Mouse (Mus musculus): ENCODE data around the gene Tns1. TPM values are rescaled to one million over a fixed set of nuclear protein-coding genes. Genes with fewer than 3 reads are reported as not detected.

Gene Tns1
- polyA plus RNA-seq, 1 experiment from 2014 or later = 15.6 TPM

DNA sequence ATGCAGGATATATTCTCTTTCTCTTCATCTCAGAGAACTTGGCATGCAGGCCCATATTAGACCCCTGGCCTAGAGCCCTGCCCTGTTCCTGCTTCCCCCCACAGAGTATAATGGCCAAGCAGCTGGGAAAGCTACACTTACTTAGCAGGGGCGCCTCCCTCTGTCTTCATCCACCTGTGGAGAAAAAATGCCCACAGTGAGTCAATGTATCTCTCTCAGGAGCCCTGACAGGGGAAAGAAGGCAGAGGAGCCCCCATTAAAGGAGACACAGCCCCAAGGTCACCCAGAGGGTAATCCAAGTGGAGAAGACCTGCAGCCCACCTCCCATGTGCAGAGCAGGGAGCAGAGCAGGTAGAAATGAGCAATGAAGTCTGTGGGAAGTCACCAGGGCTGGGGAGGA lies 208.0 kb downstream of the Tns1 start:
- WGBS = 76% methylated on average over 1 of the region's 1 CpGs
- H3K9me3 ChIP-seq (ENCODE audit: control insufficient read depth, low read length) = no peaks in the 10 kb centered on the region

DNA sequence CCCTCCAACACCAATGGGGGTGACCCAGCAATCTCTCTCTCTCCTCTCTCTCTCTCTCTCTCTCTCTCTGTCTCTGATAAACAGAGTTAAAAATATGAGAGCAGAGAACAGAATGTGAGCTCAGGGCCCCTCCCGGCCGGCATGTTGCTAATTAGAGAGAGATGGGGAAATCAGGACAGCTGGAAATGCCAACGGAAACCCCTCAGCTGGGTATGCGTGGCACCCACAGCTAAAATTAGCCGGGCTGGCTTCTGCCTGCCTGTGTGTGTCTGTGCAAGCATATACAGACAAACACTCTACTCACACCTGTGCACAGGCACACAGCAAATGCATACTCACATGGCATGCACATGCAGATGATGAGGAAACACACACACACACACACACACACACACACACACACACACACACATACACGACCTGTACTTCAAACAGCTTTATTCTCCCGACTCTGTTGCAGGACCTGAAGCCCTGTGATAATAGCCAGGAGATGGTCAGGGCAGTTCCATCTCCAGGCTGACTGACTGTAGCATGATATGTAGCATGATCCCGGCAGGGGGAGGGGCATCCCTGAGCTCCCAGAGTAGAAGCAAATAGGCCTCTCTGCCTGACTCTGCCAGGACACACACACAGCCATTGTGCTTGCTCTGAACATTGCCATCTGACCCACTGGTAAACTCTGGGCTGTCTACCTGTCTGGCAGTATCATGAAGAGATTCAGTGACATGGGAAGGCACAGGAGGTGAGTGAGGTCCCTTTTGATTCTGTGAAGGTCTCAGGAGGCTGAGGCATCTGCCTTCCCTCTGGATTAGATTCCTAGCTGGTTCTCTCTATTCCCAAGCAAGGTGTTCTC lies 208.8 kb downstream of the Tns1 start:
- 73% methylated on average over 8 of the region's 8 CpGs for WGBS
- H3K36me3 ChIP-seq (ENCODE audit: control insufficient read depth, insufficient read depth, low read length) = no peaks in the 10 kb centered on the region
- no peak overlapping the region for H3K4me3 ChIP-seq (ENCODE audit: low read depth, low read length)
- no peak overlapping the region for H3K27ac ChIP-seq (ENCODE audit: low read depth, low read length)
- no peak overlapping the region for H3K4me2 ChIP-seq (ENCODE audit: low read depth, low read length, severe bottlenecking)
- ATAC-seq (replicated peaks; ENCODE audit: low FRiP score) = no peak
- H3K27me3 ChIP-seq (ENCODE audit: control insufficient read depth, insufficient read depth, low read length) = no peaks in the 10 kb centered on the region
- no peaks in the 10 kb centered on the region for H3K9me3 ChIP-seq (ENCODE audit: control insufficient read depth, low read length)
- DNase-seq (ENCODE audit: low spot score) = no peak
- H3K4me1 ChIP-seq (replicated peaks; ENCODE audit: control insufficient read depth, insufficient read depth, low read length) = no peaks in the 10 kb centered on the region
- no peak overlapping the region for H3K9ac ChIP-seq (ENCODE audit: low read length)

More for the DNA sequence above, 208.0 kb downstream of the Tns1 start:
- Histone ChIP-seq H3K27ac (ENCODE audit: low read depth, low read length) (no peak overlapping the region), H3K27me3 (ENCODE audit: control insufficient read depth, insufficient read depth, low read length) (no peaks in the 10 kb centered on the region), H3K4me2 (ENCODE audit: low read depth, low read length, severe bottlenecking) (no peak overlapping the region), H3K4me3 (ENCODE audit: low read depth, low read length) (no peak overlapping the region), H3K9ac (ENCODE audit: low read length) (no peak overlapping the region), H3K36me3 (ENCODE audit: control insufficient read depth, insufficient read depth, low read length) (no peaks in the 10 kb centered on the region), H3K4me1 (replicated peaks; ENCODE audit: control insufficient read depth, insufficient read depth, low read length) (no peaks in the 10 kb centered on the region)
- DNase-seq (ENCODE audit: low spot score) = no peak
- no peak for ATAC-seq (replicated peaks; ENCODE audit: low FRiP score)

DNA sequence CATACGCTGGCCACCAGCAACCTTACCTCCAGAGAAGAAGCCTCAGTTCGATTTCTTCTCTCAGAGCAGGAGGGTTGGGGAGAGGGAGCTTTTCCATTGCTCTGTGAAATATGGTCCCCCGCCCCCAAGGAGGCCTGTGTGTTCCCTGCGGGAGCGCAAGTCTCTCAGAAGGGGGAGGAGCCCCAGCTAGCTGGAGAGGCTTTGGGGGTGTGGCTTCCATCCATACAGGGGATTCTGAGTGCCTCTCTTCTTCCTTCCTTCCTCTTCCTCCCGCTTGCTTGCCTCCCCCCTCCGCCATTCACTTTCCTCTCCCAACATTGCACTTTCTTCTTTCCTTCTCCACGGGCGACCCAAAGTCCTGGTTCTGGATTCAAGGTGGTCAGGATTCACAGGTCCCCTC lies 210.2 kb downstream of the Tns1 start:
- no peaks in the 10 kb centered on the region for H3K9me3 ChIP-seq (ENCODE audit: control insufficient read depth, low read length)
- no peak for DNase-seq (ENCODE audit: low spot score)
- no peak overlapping the region for H3K27ac ChIP-seq (ENCODE audit: low read depth, low read length)
- no peak overlapping the region for H3K9ac ChIP-seq (ENCODE audit: low read length)
- H3K4me1 ChIP-seq (replicated peaks; ENCODE audit: control insufficient read depth, insufficient read depth, low read length) = no peaks in the 10 kb centered on the region
- H3K4me2 ChIP-seq (ENCODE audit: low read depth, low read length, severe bottlenecking) = 0 out of 2 replicates have a peak overlapping the region, but pooled peaks have one; percentile 5
- H3K36me3 ChIP-seq (ENCODE audit: control insufficient read depth, insufficient read depth, low read length) = no peaks in the 10 kb centered on the region
- 0 out of 2 replicates have a peak, but pooled peaks have one; percentile 24 for ATAC-seq (replicated peaks; ENCODE audit: low FRiP score)
- WGBS = 25% methylated on average over 9 of the region's 9 CpGs
- no peaks in the 10 kb centered on the region for H3K27me3 ChIP-seq (ENCODE audit: control insufficient read depth, insufficient read depth, low read length)
- no peak overlapping the region for H3K4me3 ChIP-seq (ENCODE audit: low read depth, low read length)

DNA sequence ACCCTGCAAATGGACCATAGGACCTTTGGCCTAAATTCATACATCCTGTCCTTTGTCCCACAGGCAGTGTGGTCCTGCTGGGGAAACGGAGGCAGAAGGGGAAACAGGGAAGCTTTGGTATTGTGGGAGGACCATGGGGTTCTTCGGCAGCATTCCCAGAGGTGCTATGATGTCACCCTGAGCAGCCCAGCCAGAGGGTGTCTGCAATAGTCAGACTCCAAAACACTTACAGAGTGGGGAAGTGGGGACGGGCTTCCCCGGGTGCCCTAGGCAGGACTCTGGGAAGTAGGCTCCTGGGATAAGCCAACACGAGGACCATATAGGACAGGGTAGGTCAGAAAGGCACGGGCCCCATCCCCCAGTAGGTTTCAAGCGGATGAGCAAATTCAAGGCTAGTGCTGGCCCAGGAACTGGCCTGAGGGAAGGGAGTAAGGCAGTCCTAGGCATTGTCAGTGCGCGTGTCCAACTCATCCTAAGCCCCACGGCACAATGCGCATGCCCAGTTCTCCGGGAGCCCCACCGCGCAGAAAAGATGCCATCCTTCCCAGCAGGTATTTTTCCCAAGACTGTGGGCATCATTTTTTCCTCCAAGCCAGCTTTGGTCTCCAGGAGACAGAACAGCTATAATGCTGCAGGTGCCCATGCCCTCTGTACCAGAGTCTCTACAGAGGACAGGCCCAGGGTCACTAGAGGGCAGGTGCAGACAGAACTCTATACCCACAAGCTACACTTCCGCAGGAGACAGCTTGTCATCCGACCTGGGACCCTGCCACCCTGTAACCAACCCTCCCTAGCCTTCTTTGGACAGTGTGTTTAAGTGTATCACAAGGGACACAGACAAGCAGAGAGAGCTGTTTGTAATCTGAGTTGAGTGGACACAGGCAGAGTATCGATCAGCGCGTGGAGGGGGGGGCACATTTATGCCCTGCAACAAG lies 210.9 kb downstream of the Tns1 start:
- Histone ChIP-seq H3K9ac (ENCODE audit: low read length) (no peak overlapping the region), H3K27me3 (ENCODE audit: control insufficient read depth, insufficient read depth, low read length) (no peaks in the 10 kb centered on the region), H3K36me3 (ENCODE audit: control insufficient read depth, insufficient read depth, low read length) (no peaks in the 10 kb centered on the region), H3K4me1 (replicated peaks; ENCODE audit: control insufficient read depth, insufficient read depth, low read length) (no peaks in the 10 kb centered on the region), H3K27ac (ENCODE audit: low read depth, low read length) (no peak overlapping the region), H3K9me3 (ENCODE audit: control insufficient read depth, low read length) (no peaks in the 10 kb centered on the region), H3K4me3 (ENCODE audit: low read depth, low read length) (no peak overlapping the region), H3K4me2 (ENCODE audit: low read depth, low read length, severe bottlenecking) (no peak overlapping the region)
- ATAC-seq (replicated peaks; ENCODE audit: low FRiP score) (no peak), DNase-seq (ENCODE audit: low spot score) (no peak)
- WGBS = 76% methylated on average over 19 of the region's 19 CpGs

DNA sequence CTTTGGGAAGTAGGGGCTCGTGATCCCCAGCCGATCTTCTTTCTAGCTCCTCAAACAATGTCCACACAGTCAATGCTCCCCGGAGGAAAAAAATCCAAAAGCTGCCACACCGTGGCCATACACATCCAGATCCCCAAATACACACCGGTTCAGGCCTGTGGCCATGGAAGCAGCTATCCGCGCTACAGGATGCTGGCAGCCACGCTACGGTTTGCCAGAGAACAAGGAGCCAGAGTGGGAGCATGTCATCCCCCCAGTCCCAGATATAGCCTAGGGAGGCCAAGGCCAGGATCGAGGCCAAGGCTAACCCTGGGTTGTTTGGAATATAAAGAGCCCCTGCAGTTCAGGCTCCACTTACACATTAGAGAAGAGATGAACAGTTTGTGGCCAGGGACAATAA lies 211.8 kb downstream of the Tns1 start:
- DNase-seq (ENCODE audit: low spot score) = no peak
- Histone ChIP-seq H3K27me3 (ENCODE audit: control insufficient read depth, insufficient read depth, low read length) (no peaks in the 10 kb centered on the region), H3K4me2 (ENCODE audit: low read depth, low read length, severe bottlenecking) (no peak overlapping the region), H3K4me1 (replicated peaks; ENCODE audit: control insufficient read depth, insufficient read depth, low read length) (no peaks in the 10 kb centered on the region), H3K9me3 (ENCODE audit: control insufficient read depth, low read length) (no peaks in the 10 kb centered on the region), H3K27ac (ENCODE audit: low read depth, low read length) (no peak overlapping the region), H3K9ac (ENCODE audit: low read length) (no peak overlapping the region), H3K36me3 (ENCODE audit: control insufficient read depth, insufficient read depth, low read length) (no peaks in the 10 kb centered on the region), H3K4me3 (ENCODE audit: low read depth, low read length) (no peak overlapping the region)
- ATAC-seq (replicated peaks; ENCODE audit: low FRiP score) = no peak
- WGBS = 86% methylated on average over 10 of the region's 10 CpGs

DNA sequence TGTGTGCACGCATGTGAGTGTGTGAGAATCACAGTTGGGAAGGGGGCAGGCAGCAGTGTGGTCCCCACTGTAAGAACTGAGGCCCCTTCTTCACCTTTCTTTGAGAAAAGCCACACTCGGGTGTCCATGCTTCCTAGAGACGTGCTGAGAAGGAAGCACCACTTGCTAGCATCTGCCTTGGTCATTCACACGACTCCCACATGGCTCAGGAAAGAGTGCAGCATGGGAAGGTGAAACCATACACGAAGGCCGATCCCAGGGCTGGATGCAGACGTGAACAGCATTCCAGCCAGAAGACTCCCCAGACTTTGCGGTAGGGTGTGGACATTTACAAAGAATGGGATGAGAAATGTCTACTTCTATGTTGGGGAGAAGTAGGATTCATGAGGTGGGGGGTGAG lies 212.3 kb downstream of the Tns1 start:
- Histone ChIP-seq H3K9me3 (ENCODE audit: control insufficient read depth, low read length) (no peaks in the 10 kb centered on the region), H3K9ac (ENCODE audit: low read length) (no peak overlapping the region), H3K4me3 (ENCODE audit: low read depth, low read length) (no peak overlapping the region), H3K27ac (ENCODE audit: low read depth, low read length) (no peak overlapping the region), H3K4me1 (replicated peaks; ENCODE audit: control insufficient read depth, insufficient read depth, low read length) (no peaks in the 10 kb centered on the region), H3K4me2 (ENCODE audit: low read depth, low read length, severe bottlenecking) (no peak overlapping the region), H3K36me3 (ENCODE audit: control insufficient read depth, insufficient read depth, low read length) (no peaks in the 10 kb centered on the region), H3K27me3 (ENCODE audit: control insufficient read depth, insufficient read depth, low read length) (no peaks in the 10 kb centered on the region)
- ATAC-seq (replicated peaks; ENCODE audit: low FRiP score) (no peak), DNase-seq (ENCODE audit: low spot score) (no peak)
- WGBS = 91% methylated on average over 8 of the region's 8 CpGs

DNA sequence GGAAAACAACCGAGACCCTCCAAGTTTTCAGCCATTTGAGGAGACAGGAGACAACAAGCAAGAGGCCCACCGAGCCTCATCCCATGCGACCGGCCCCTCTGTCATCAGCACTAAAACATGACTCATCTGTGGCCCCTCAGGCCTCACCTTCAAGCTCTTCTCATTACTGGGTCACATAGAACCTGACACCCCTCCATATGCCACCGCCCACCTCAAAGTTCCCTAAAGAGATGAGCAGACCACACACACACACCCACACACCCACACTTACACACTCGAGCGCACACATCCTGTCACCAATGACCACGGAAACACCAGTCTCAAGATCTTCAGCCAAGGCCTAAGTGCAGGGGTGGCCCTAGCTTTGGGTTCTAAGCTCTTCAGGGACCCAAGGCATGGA lies 213.5 kb downstream of the Tns1 start:
- Histone ChIP-seq H3K9ac (ENCODE audit: low read length) (no peak overlapping the region), H3K4me2 (ENCODE audit: low read depth, low read length, severe bottlenecking) (no peak overlapping the region), H3K4me3 (ENCODE audit: low read depth, low read length) (no peak overlapping the region), H3K36me3 (ENCODE audit: control insufficient read depth, insufficient read depth, low read length) (no peaks in the 10 kb centered on the region), H3K27me3 (ENCODE audit: control insufficient read depth, insufficient read depth, low read length) (no peaks in the 10 kb centered on the region), H3K27ac (ENCODE audit: low read depth, low read length) (no peak overlapping the region), H3K9me3 (ENCODE audit: control insufficient read depth, low read length) (no peaks in the 10 kb centered on the region), H3K4me1 (replicated peaks; ENCODE audit: control insufficient read depth, insufficient read depth, low read length) (no peaks in the 10 kb centered on the region)
- DNase-seq (ENCODE audit: low spot score) = no peak
- WGBS = 88% methylated on average over 8 of the region's 8 CpGs
- ATAC-seq (replicated peaks; ENCODE audit: low FRiP score) = no peak

DNA sequence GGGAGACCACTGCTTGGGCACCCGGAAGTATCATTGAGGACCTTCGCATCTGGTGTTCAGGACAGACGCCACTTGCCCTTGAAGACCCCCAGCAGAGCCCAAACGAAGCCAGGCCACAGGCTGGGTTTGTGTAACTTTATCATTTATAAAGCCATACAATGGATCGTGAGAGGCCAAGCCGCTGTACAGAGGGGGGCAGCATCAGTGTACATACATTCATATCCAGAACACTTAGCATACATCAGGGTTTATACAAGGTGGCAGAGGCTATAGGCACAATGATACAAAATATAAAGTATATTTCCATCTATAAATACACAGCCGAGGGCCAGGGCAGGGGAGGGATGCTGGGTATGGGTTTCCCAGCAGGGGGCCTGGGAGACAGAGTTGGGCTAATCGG lies 214.1 kb downstream of the Tns1 start:
- H3K36me3 ChIP-seq (ENCODE audit: control insufficient read depth, insufficient read depth, low read length) = no peaks in the 10 kb centered on the region
- H3K4me2 ChIP-seq (ENCODE audit: low read depth, low read length, severe bottlenecking) = no peak overlapping the region
- H3K4me1 ChIP-seq (replicated peaks; ENCODE audit: control insufficient read depth, insufficient read depth, low read length) = no peaks in the 10 kb centered on the region
- DNase-seq (ENCODE audit: low spot score) = no peak
- H3K4me3 ChIP-seq (ENCODE audit: low read depth, low read length) = no peak overlapping the region
- ATAC-seq (replicated peaks; ENCODE audit: low FRiP score) = no peak
- WGBS = 89% methylated on average over 8 of the region's 8 CpGs
- no peak overlapping the region for H3K9ac ChIP-seq (ENCODE audit: low read length)
- no peaks in the 10 kb centered on the region for H3K9me3 ChIP-seq (ENCODE audit: control insufficient read depth, low read length)
- no peaks in the 10 kb centered on the region for H3K27me3 ChIP-seq (ENCODE audit: control insufficient read depth, insufficient read depth, low read length)
- no peak overlapping the region for H3K27ac ChIP-seq (ENCODE audit: low read depth, low read length)
